In the genomic region with DNA sequence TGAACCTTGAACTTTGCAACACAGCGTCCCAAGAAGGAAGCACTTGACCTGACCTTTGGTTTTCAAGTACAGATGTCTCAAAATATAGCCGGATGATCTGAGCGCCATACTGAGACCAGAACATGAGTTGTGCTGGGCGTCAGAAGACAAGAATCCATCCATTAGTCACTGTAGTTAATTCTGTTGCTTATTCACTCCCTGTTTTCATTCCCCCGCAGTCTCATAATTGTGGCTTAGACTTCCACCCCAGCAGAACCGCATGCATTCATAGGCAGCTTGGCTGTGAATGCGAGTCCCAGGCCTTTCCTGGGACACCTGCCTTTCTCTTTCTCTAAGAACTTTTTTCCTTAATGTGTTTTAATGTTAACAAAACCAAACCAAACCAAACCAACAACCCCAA, we compare ENCODE assay signal across 23 mouse cellular contexts.
"Had no signal": no experiment of that assay in that cellular context is flagged by ENCODE, and none has a peak within 500 bp of the region (broad histone marks: within the 10 kb centered on the region; RNA-seq: fewer than 3 reads in every experiment).

No protein-coding gene starts in this region.

- H3K27ac ChIP-seq: gastrocnemius, adult 2 months; heart, adult 2 months; heart, embryonic 13.5 days; heart, embryonic 15.5 days; hindbrain, embryonic 13.5 days; hindbrain, embryonic 15.5 days; hindbrain, postnatal 0 days; kidney, embryonic 15.5 days; limb, embryonic 13.5 days; limb, embryonic 15.5 days; liver, embryonic 12.5 days had no signal

- DNase-seq: gastrocnemius, adult 2 months; gastrocnemius, postnatal 10 days; gastrocnemius, postnatal 36 days; heart, adult 11 months; heart, adult 2 months; heart, postnatal 14 days; heart, postnatal 36 days; kidney, adult 11 months; kidney, adult 2 months; kidney, adult 9 months; kidney, postnatal 10 days; kidney, postnatal 25 days; layer of hippocampus, postnatal 36 days; left cerebral cortex, postnatal 4 days had no signal

- H3K4me3 ChIP-seq: gastrocnemius, adult 2 months; heart, adult 2 months; heart, embryonic 13.5 days; heart, embryonic 15.5 days; hindbrain, embryonic 13.5 days; hindbrain, embryonic 15.5 days; kidney, embryonic 15.5 days; limb, embryonic 13.5 days; limb, embryonic 15.5 days; liver, embryonic 12.5 days had no signal
